Mouse (Mus musculus): ENCODE measurements around the gene Cse1l. TPM values are rescaled to one million over a fixed set of nuclear protein-coding genes. Genes with fewer than 3 reads are reported as not detected.

The Cse1l gene
- polyA plus RNA-seq, 2 experiments: 33.9 to 63.9 TPM

DNA sequence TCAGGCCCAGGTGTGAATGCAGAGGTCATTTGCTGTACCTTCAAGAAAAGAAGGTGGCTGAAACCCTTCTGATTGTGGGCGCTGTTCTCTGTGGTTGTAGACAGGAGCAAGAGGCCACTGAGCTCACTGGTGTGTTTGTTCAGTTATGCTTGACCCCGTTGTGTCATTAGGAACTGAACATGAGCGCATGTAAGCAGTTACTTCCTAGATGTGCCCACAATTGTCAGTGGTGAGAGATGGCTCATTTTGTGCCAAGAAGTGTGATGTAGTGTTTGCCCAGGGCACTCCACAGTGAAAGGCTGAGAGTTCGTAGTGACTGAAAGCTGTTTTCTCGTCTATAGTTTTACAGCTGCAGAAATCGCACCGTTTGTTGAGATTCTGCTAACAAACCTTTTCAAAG is 29.7 kb downstream of the Cse1l start:
- no peak overlapping the region for H3K4me3 ChIP-seq (ENCODE audit: insufficient read depth in 1 of 2, low read depth in 2 of 2, low read length in 2 of 2)
- peaks cover 70% of the 10 kb centered on the region for H3K36me3 ChIP-seq (replicated peaks; ENCODE audit: control insufficient read depth, insufficient read depth, low read depth)
- no peak for ATAC-seq (ENCODE audit: insufficient read depth)
- H3K9ac ChIP-seq (replicated peaks): no peak overlapping the region
- H3K4me1 ChIP-seq (replicated peaks; ENCODE audit: control insufficient read depth in 2 of 2, insufficient read depth in 2 of 2, low read length in 1 of 2): no peaks in the 10 kb centered on the region
- 90% methylated on average over 7 of the region's 7 CpGs for WGBS (ENCODE audit: insufficient replicate concordance)
- DNase-seq (ENCODE audit: low read depth in 3 of 3, low spot score in 3 of 3): no peak
- no peaks in the 10 kb centered on the region for H3K27me3 ChIP-seq (ENCODE audit: control insufficient read depth, insufficient read depth, low read length)
- no peaks in the 10 kb centered on the region for H3K9me3 ChIP-seq (ENCODE audit: control insufficient read depth, low read length)
- no peak overlapping the region for H3K27ac ChIP-seq
- TF ChIP-seq EP300 (IDR thresholded peaks at IDR 0.05; ENCODE audit: low read depth) (no peak), CTCF (IDR thresholded peaks at IDR 0.05; ENCODE audit: low read depth) (no peak)
- no peak overlapping the region for H3K4me2 ChIP-seq (ENCODE audit: low read depth)

DNA sequence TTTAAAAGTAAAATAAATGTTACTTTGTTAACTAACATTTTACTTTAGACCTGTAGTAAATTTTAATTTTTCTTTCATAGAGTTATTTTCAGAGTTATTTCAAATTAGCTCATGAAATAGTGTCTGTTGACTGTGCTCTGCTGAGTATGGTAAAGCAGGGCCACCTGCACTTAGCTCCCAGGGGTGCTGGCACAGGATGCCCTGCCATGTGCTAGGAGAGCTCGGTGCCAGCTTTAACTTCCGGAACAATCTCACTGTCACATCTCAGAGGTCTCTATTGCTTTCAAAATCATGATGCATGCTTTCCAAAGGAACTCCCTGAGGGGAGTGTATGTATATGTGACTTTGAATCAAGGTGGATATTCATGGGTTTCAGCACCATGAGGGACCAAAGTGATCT is 30.3 kb downstream of the Cse1l start:
- H3K4me2 ChIP-seq (ENCODE audit: low read depth): no peak overlapping the region
- ATAC-seq (ENCODE audit: insufficient read depth) (no peak), DNase-seq (ENCODE audit: low read depth in 3 of 3, low spot score in 3 of 3) (no peak)
- H3K36me3 ChIP-seq (replicated peaks; ENCODE audit: control insufficient read depth, insufficient read depth, low read depth): peaks cover 70% of the 10 kb centered on the region
- H3K4me1 ChIP-seq (replicated peaks; ENCODE audit: control insufficient read depth in 2 of 2, insufficient read depth in 2 of 2, low read length in 1 of 2): no peaks in the 10 kb centered on the region
- H3K4me3 ChIP-seq (ENCODE audit: insufficient read depth in 1 of 2, low read depth in 2 of 2, low read length in 2 of 2): no peak overlapping the region
- 86% methylated on average over 2 of the region's 2 CpGs for WGBS (ENCODE audit: insufficient replicate concordance)
- H3K9ac ChIP-seq (replicated peaks): no peak overlapping the region
- TF ChIP-seq CTCF (IDR thresholded peaks at IDR 0.05; ENCODE audit: low read depth) (no peak), EP300 (IDR thresholded peaks at IDR 0.05; ENCODE audit: low read depth) (no peak)
- H3K27me3 ChIP-seq (ENCODE audit: control insufficient read depth, insufficient read depth, low read length): no peaks in the 10 kb centered on the region
- no peak overlapping the region for H3K27ac ChIP-seq
- H3K9me3 ChIP-seq (ENCODE audit: control insufficient read depth, low read length): no peaks in the 10 kb centered on the region

DNA sequence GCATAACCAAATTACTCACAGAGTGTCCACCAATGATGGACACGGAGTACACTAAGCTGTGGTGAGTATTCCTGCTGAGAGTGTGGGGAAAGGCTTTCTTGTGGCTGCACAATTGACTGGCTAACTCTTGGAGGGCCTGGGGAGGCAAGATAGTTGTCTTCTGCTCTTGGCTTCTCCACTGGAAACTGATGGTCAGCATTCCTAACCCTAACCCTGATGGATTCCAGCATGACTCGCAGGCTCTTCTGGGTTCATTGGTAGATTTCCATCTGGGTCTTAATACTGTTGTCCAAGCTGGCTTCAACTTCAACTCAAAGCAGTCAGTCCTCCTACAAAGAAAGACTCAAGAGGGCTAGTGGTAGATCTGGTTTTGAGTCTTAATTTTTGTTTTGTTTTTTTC is 37.3 kb downstream of the Cse1l start:
- H3K27me3 ChIP-seq (ENCODE audit: control insufficient read depth, insufficient read depth, low read length): no peaks in the 10 kb centered on the region
- H3K36me3 ChIP-seq (replicated peaks; ENCODE audit: control insufficient read depth, insufficient read depth, low read depth): peaks cover 90% of the 10 kb centered on the region
- H3K9ac ChIP-seq (replicated peaks): no peak overlapping the region
- H3K4me1 ChIP-seq (replicated peaks; ENCODE audit: control insufficient read depth in 2 of 2, insufficient read depth in 2 of 2, low read length in 1 of 2): no peaks in the 10 kb centered on the region
- no peak overlapping the region for H3K4me2 ChIP-seq (ENCODE audit: low read depth)
- no peak overlapping the region for H3K4me3 ChIP-seq (ENCODE audit: insufficient read depth in 1 of 2, low read depth in 2 of 2, low read length in 2 of 2)
- H3K9me3 ChIP-seq (ENCODE audit: control insufficient read depth, low read length): no peaks in the 10 kb centered on the region
- TF ChIP-seq EP300 (IDR thresholded peaks at IDR 0.05; ENCODE audit: low read depth): no peak
- TF ChIP-seq CTCF (IDR thresholded peaks at IDR 0.05; ENCODE audit: low read depth): no peak
- no peak overlapping the region for H3K27ac ChIP-seq
- no peak for ATAC-seq (ENCODE audit: insufficient read depth)
- no peak for DNase-seq (ENCODE audit: low read depth in 3 of 3, low spot score in 3 of 3)
- 75% methylated on average over 2 of the region's 2 CpGs for WGBS (ENCODE audit: insufficient replicate concordance)

DNA sequence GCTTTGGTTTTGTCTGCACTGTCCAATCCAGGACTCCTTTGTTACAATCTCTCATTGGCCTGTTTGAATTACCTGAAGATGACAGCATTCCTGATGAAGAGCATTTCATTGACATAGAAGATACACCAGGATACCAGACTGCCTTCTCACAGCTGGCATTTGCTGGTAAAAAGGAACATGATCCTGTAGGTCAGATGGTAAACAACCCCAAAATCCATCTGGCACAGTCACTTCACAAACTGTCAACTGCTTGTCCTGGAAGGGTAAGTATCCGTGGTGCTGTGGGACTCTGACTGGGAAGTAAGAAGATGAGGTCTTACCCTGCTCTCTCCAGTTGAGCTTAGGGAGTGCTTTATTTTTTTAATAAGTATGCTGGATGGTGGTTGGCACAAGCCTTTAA is 38.5 kb downstream of the Cse1l start:
- no peaks in the 10 kb centered on the region for H3K4me1 ChIP-seq (replicated peaks; ENCODE audit: control insufficient read depth in 2 of 2, insufficient read depth in 2 of 2, low read length in 1 of 2)
- no peak overlapping the region for H3K4me2 ChIP-seq (ENCODE audit: low read depth)
- H3K9me3 ChIP-seq (ENCODE audit: control insufficient read depth, low read length): no peaks in the 10 kb centered on the region
- DNase-seq (ENCODE audit: low read depth in 3 of 3, low spot score in 3 of 3): no peak
- 65% methylated on average over 1 of the region's 1 CpGs for WGBS (ENCODE audit: insufficient replicate concordance)
- ATAC-seq (ENCODE audit: insufficient read depth): no peak
- H3K9ac ChIP-seq (replicated peaks): no peak overlapping the region
- H3K27ac ChIP-seq: no peak overlapping the region
- TF ChIP-seq CTCF (IDR thresholded peaks at IDR 0.05; ENCODE audit: low read depth): no peak
- TF ChIP-seq EP300 (IDR thresholded peaks at IDR 0.05; ENCODE audit: low read depth): no peak
- no peaks in the 10 kb centered on the region for H3K27me3 ChIP-seq (ENCODE audit: control insufficient read depth, insufficient read depth, low read length)
- no peak overlapping the region for H3K4me3 ChIP-seq (ENCODE audit: insufficient read depth in 1 of 2, low read depth in 2 of 2, low read length in 2 of 2)
- peaks cover 91% of the 10 kb centered on the region for H3K36me3 ChIP-seq (replicated peaks; ENCODE audit: control insufficient read depth, insufficient read depth, low read depth)

DNA sequence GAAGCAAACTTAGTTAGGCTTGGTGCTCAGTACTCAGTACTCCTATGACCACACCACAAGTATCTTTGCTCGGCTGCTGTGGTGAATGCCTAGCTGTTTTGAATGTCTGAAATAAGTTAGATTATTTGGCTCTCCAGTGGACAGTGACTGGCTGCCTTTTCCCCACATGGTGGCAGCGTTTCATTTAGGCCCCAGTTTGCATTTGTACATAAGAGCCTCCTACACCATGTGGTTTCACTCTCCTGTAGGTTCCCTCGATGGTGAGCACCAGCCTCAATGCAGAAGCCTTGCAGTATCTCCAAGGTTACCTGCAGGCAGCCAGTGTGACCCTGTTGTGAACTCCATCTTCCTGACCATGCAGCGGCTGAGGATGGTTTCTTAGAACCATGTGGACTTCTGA is 39.6 kb downstream of the Cse1l start:
- ATAC-seq (ENCODE audit: insufficient read depth) (no peak), DNase-seq (ENCODE audit: low read depth in 3 of 3, low spot score in 3 of 3) (no peak)

More for the DNA sequence above, 39.6 kb downstream of the Cse1l start:
- Histone ChIP-seq H3K4me2 (ENCODE audit: low read depth) (no peak overlapping the region), H3K4me1 (replicated peaks; ENCODE audit: control insufficient read depth in 2 of 2, insufficient read depth in 2 of 2, low read length in 1 of 2) (no peaks in the 10 kb centered on the region), H3K27ac (no peak overlapping the region), H3K4me3 (ENCODE audit: insufficient read depth in 1 of 2, low read depth in 2 of 2, low read length in 2 of 2) (no peak overlapping the region), H3K27me3 (ENCODE audit: control insufficient read depth, insufficient read depth, low read length) (no peaks in the 10 kb centered on the region), H3K9me3 (ENCODE audit: control insufficient read depth, low read length) (no peaks in the 10 kb centered on the region), H3K36me3 (replicated peaks; ENCODE audit: control insufficient read depth, insufficient read depth, low read depth) (peaks cover 94% of the 10 kb centered on the region), H3K9ac (replicated peaks) (no peak overlapping the region)
- no peak for TF ChIP-seq EP300 (IDR thresholded peaks at IDR 0.05; ENCODE audit: low read depth)
- peak; percentile 46; the same call in 1 of the 2 replicates for TF ChIP-seq CTCF (IDR thresholded peaks at IDR 0.05; ENCODE audit: low read depth)
- 56% methylated on average over 4 of the region's 4 CpGs for WGBS (ENCODE audit: insufficient replicate concordance)

Measured in liver, embryonic 14.5 days (tissue).